Mouse (Mus musculus) adrenal gland, postnatal 4 days (tissue): ENCODE results near the gene Prss45. TPM values are rescaled to one million over a fixed set of nuclear protein-coding genes. Genes with fewer than 3 reads are reported as not detected.

ENCODE experiments used
- DNase-seq, 2 experiments: peaks; one replicate each; pipeline ENCODE4 v3.0.0; 2021 to 2022; ENCODE audit warnings: low spot score in 2 of 2, mixed read lengths in 2 of 2
- total RNA-seq, 2 experiments: library from RNA; stranded (reverse); gene quantifications; 2 replicates each; pipeline ENCODE4 v1.2.3; 2021

Prss45 gene
- total RNA-seq, 2 experiments from 2014 or later: not detected

- DNase-seq: no peak
These were observed 23.5 kb downstream of the Prss45 start, which contains the start of gene Prss50 for GRCm38 (mm10) chr9:110857781-110858472. TSS of gene Prss50 (plus strand) at chr9:110857967.

GRCm38 (mm10) chr9:110858523-110858922 lies 24.1 kb downstream of the Prss45 start:
- DNase-seq: no peak

GRCm38 (mm10) chr9:110858967-110859596 lies 24.7 kb downstream of the Prss45 start:
- no peak for DNase-seq

- no peak for DNase-seq
These were observed 36.6 kb downstream of the Prss45 start for GRCm38 (mm10) chr9:110871030-110871429.

DNA sequence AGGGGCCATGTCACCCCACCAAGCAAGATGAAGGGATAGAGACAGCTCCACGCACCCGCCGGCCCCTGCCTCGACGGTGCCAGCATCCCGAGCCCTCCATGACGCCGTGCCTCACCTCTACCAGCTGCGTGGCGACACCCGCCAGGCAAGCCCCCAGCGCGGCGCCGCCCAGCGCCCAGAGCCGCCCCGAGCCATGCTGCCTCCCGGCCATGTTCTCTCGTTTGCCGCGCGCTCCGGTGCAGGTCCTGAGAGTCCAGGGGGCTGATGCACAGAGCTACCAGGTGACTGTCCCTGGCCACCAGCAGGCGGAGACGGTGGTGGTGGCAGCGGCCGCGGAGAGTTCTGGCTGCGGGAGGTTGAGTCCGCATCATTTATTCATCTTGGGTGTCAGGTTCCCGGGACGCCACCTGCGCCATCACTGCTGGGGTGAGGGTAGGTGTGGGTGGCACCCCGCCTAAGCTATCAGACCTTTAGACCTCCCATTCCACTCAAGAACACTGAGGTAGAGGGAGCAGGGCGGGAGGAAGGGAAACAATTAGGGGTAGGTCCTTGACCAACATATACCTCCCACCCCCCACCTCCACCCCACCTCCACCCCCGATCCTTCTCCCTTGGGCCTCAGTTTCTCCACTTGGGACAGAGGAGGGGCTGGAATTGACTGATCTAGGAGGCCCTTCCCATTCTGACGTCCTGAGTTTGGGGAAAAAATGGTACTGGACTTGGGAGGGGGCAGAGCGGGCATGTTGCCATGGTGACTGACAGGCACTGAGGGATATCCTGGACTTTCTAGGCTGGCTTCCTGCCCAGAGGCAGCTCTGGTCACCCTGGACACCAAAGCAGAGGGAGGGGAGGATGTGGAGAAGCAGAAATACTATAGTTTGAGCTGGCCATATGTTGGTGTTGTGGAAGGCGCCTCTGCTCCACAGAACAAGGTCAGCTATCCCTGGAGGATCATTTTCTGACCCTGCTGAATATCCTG lies 39.6 kb downstream of the Prss45 start:
- no peak for DNase-seq

DNA sequence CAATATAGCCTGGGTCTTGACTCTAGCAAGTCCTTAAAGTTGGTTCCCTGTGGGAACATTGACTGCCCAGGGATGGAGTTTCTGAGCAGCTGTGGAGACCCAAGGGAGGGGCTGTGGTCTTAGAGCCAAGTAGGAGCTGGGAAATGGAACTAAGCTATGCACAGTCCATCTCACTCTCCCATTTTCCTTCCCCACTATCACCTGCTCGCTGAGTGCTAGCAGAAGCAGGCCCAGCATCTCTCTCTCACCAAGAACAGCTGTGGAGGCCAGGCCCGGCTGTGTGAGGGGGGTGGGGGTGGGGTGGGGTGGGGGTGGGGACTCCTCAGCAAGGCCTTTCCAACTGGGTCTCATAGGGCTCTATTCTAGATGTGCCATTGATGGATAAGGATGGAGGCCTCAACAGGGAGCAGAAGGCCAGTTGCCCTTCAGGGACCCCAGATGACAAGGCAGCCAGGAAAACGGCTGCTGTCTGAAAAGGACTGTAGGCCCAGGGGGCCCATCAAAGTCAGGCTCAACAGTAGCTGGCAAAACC lies 40.3 kb downstream of the Prss45 start:
- DNase-seq: no peak

DNA sequence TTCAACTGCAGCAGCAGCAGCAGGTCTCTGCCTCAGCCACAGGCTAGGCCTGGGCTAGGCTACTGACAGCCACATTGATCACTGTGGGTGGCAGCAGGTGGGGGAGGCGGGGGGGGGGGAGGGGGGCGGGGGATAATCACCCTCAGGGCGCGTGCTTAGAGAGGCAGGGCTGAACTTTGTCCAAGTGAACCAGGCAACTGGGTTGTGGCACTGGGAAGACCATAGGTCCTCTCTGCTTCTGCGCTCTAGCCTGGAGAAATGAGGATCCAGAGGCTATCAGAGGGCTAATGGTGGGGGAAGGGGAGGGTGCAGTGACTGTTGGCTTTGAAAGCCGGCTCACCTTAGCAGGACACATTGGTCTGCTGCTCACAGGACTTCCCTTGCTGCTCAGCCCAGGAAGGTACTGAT lies 40.9 kb downstream of the Prss45 start:
- no peak for DNase-seq

DNA sequence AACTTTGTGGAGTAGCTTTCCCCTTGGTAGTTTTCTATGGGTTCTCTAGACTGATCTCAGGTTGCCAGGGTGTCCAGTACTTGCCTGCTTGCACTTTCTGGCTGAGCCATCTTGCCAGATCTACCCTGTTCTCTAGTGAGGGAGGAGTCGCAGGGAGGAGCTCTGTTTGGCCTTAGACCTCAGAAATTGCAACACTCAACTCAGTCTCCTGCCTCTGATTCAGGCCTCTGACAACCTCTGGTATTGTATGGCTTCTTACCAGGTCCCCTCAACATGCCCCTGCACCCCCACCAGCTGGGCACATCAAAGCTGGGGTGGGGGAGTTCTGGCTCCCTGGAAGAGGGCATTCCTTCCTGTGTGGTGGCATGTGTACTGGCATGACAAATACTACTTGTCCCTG lies 43.0 kb downstream of the Prss45 start:
- DNase-seq: no peak

GRCm38 (mm10) chr9:110877888-110878287 lies 43.5 kb downstream of the Prss45 start:
- DNase-seq: no peak

DNA sequence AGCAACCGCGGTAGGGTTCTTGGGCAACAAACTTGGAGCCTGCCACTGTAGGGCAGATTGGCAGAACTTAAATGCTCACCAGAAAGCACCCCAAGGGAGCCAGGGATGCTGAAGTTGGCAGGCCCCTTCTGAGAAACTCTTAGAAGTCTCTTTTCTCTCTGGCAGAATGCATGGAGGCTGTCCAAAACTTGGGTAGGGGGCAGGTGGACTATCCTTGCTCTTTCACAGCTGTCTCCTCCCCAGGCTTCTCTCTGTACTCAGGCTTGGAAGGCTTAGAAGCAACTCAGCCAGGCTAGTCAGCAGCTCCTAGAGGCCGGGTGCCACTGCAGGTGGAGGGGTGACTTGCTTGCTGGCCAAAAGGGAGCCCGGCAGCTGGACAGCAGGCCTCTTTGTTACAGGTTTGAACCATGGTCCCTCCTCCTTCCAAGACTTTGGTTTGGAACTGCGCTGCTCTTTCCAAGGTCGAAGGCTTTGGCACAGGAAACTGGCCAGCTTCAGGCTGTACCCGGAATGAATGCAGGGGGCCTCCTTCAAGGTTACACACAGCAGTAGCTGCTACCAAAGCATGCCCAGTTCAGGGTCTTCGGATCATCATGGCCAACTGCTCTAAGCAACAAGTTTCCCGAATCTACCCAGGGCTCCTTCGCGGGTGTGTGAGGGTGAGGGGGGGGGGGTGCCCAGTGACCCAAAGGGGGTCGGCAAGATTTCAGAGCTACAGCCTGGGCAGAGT lies 45.0 kb downstream of the Prss45 start, which contains the start of gene Als2cl:
TSS of gene Als2cl (plus strand) at position 680 of the 730 bp plus-strand sequence.
- DNase-seq: no peak

DNA sequence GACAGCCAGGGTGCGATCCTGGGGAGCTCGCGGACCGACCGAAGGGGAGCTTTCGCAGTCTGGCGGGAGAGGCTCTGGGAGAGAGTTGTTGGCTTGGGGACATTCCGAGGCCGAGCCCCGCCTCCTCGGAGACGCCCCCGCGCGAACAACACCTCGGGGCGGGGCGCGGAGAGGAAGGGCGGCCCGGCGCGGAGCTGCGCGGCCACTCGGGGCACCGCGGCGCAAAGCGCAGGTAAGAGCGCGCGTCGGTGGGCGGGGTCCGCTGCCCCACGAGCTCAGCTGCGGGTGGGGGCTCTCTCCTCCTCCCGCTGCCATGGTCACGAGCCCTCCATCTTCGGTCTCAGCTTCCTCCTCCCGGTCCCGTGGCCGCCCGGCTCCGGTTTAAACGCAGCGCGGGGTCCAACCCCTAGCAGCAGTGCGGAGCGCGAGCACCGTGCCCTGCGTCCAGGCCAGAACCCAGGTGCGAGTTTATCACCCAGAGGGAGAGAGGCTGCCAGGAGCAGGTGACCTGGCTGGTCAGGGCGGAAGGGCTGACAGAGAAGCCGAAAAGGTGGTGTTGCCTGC lies 45.7 kb downstream of the Prss45 start, which contains the start of gene Tmie:
TSS of gene Tmie (minus strand) at position 116 of the 564 bp plus-strand sequence.
- DNase-seq: peak in 1 of 2 experiments; percentile 47

GRCm38 (mm10) chr9:110880772-110881171 lies 46.4 kb downstream of the Prss45 start:
- no peak for DNase-seq

GRCm38 (mm10) chr9:110881953-110882352 lies 47.6 kb downstream of the Prss45 start:
- no peak for DNase-seq

DNA sequence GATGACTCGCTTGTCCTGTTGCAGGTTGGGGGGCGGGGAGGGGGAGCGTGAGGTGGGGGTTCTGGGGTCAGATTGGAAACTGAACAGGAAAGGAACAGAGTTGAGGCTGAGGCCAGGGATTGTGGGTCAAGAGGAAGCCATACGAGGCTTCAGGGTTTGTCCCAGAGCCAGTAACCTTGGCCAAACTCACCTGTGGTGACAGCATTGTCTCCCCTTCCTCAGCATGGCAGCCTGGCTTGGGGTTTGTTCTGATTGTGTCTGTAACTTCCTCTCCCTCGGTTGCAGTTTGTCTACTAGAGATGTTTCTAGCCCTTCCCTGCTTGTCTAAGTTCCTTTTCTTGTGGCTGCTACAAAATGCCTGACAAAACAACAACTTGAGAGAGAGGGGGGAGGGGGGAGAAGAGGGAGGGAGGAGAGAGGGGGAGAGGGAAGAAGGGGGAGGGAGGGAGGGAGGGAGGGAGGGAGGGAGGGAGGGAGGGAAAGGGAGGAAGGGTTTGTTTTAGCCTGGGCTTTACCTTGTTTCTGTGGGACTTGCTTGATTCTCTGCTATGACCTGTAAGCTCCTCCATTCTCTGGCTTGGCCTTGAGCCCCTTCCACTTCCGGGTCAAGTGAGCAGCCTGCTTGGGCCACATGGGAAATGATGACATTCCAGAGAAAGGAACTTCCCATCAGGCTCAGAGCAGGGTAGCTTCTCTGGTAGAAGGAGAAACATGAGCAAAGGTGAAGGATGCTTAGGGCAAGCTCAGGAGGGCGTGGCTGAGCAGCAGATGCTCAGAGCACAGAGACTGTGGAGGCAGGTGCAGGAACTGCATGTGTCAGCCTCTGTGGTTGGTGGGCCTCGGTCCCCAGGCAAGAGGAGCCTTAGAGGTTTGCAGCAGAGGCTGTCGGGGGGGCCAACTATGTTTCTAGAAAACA lies 53.3 kb downstream of the Prss45 start:
- DNase-seq: no peak

GRCm38 (mm10) chr9:110888935-110889334 lies 54.5 kb downstream of the Prss45 start:
- no peak for DNase-seq

DNA sequence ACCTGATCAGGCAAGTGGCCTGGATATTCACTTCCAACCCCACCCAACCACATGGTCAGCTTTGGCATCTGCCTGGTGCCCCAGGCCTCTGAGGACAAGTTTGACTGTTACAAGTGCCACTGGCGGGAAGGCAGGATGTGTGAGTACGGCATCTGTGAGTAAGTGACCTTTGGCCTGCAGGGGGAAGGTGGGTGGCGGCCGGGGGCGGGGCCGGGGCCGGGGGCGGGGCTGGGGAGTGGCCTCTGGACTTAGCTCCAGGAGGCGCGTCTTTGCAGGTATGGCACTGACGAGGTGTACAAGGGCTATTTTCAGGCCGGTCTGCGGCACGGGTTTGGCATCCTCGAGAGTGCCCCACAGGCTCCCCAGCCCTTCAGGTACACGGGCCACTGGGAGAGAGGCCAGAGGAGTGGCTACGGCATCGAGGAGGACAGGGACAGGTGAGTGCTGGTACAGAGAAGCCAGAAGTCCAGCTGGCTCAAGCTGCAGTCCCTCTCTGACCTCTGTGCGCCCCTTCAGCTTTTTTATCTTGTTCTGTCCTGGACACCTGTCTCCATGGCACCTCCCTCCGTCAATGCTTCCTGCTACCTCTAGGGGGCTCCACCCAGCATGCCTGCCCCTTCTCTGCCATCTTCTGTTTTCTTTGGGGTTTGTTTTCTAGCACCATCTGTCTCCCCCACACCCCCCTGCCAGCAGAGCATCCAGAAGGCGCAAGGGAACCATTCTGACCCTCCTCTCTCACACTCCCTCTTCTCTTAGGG lies 55.8 kb downstream of the Prss45 start:
- no peak for DNase-seq
